Mouse (Mus musculus) large intestine, adult 2 months (tissue): ENCODE data around the gene Hacl1. TPM values are rescaled to one million over a fixed set of nuclear protein-coding genes. Genes with fewer than 3 reads are reported as not detected.

ENCODE experiments used
- DNase-seq: peaks from one replicate; pipeline ENCODE4 v3.0.0-alpha.2; 2012; ENCODE audit warnings: low read depth, low spot score
- WGBS: fragments of 180-500 bp; shearing (Covaris S2); methylation state at CpG from one replicate; pipeline ENCODE4 v1.1.7; 2018; 5-methylcytosine and 5-hydroxymethylcytosine counted together
- polyA plus RNA-seq: library from polyadenylated mRNA; depleted of rRNA; stranded (reverse); fragments of >200 nt; gene quantifications from 2 replicates; pipeline ENCODE4 v1.2.3, GENCODE M21; 2012

The Hacl1 gene
- polyA plus RNA-seq, 1 experiment = 7.2 TPM

GRCm38 (mm10) chr14:31586451-31586850 is 54.6 kb downstream of the Hacl1 start:
- DNase-seq = no peak

DNA sequence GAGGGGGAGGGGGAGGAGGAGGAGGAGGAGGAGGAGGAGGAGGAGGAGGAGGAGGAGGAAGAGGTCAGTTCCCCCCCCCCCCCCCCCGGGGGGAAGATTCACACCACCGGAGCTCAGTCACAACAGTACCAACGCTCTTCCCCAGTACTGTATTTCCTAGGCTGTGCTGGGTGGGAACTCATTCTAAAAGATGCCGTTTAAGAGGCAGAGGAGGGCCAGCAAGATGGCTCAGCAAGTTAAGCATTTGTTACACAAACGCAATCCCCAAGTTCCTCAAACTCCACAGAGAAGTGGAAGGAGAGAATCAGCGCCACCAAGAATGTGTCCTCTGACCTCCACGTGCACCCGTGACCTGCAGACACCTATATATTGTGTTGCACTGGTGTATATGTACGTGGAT is 58.0 kb downstream of the Hacl1 start:
- 81% methylated on average over 9 of the region's 9 CpGs for WGBS
- no peak for DNase-seq

More at GRCm38 (mm10) chr14:31586451-31586850, 54.6 kb downstream of the Hacl1 start:
- 84% methylated on average over 8 of the region's 8 CpGs for WGBS

DNA sequence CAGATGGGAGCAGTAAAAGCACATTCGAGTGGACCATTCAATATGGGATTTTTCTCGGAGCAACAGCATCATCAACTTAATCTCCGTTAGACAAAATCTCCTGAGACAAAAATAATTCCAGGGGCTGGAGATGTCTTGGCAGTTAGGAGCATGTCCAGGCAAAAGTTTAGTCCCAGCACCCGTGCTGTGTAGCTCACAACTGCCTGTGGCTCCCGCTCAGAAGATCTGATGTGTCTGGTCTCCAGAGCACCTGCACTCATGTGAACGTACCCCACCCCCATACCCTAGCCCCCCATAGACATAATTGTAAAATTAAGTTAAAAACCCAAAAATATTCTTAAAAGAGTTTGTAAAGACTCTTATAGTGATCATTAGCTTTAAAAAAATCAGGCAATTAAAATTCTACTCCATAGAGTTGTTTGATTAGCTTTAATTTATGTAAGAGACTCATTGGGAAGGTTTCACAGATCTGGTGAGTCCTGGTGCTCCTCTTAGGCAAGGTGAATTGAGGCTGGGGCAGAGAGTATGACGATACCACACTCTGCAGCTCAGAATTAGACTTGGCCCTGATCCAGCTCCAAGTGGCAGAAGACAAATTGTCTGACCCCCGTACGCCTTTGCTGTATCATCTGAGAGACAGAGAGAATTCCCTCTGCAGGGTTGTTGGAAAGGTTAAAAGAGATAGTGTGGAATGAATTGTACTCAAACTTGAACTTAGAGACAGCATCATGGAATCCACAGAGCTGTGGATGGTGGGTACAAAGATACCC is 62.9 kb downstream of the Hacl1 start:
- DNase-seq = no peak
- 55% methylated on average over 9 of the region's 9 CpGs for WGBS

GRCm38 (mm10) chr14:31576846-31577697 is 64.0 kb downstream of the Hacl1 start:
- WGBS = 53% methylated on average over 10 of the region's 10 CpGs
- no peak for DNase-seq

- DNase-seq = no peak
- 66% methylated on average over 9 of the region's 9 CpGs for WGBS
Measured at GRCm38 (mm10) chr14:31575866-31576265, 65.2 kb downstream of the Hacl1 start.

DNA sequence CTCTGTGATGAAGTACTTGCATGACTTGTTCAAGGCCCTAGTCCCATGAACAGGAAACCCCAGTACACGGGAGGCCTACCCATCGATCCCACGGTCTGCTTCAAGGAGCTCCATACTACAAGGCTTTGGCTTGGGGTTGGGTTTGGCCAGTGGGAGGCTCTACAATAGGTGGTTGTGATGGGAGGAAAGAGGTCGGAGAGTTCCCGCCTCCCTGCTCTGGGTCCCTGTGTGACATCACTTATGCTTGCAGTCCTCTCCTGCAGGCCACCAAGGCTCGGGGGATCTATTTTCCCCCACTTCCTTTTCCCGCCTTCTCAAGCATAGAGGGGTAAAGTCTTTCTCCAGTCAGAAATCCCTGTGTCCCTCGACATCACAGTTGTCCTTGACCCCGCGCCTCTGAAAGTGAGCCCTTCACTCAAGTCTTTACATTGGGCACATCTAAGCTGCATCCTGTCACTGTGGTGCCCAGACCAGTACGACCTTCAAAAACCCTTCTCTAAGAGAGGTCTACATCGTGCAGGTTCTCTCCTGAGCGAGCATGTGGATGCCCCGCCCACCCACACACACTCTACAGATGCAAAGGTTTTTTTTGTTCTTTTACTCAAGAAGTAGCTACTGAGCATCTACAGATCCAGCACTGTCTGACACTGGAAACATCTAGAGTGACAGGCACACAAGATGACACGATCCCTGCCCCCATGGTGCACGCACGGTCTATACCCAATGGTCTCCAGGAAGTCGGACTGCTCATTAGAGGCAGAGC is 66.0 kb downstream of the Hacl1 start:
- no peak for DNase-seq

GRCm38 (mm10) chr14:31572561-31573175 is 68.4 kb downstream of the Hacl1 start:
- no peak for DNase-seq
- WGBS = 62% methylated on average over 9 of the region's 9 CpGs

More for the DNA sequence above, 66.0 kb downstream of the Hacl1 start:
- WGBS = 86% methylated on average over 18 of the region's 18 CpGs

- WGBS = 67% methylated on average over 5 of the region's 5 CpGs
- no peak for DNase-seq
Measured at GRCm38 (mm10) chr14:31571419-31571818, 69.7 kb downstream of the Hacl1 start.

DNA sequence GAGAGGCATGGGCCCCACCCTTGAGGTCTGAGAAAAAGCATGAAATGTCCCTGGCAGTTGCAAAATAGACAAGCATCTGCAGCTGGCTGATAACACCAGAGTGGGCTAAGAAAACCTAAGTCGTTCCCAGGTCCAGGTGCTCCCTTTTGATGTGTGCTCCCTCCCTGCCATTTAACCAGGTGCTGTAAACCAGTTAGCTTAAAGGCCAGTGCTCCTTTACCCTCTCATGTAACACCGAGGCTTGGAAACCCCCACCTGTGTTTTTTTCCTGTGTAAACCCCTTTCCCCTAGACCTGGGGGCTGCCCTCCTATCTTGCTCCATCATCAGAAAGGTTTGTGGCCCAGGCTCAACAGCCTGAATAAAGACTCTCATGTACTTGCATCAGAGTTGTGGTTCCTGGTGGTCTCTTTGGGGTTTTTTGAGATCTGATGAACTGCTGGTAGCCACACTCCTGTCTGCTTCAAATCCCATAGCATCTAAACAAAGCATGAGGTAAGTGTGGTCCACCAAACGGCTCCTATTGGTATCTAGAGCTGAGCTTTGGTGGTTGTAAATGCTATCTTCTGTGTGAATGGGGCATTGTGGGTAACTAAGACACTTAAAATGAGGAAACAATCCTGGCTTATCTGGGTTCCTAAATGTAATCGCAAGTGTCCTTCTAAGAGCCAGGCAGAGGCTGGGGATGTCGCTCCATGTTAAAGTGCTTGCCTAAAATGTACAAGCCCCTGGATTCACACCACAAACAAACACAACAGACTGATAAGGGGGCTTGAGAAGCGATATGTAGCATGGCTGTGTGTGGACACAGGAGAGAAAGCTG is 70.7 kb downstream of the Hacl1 start:
- no peak for DNase-seq
- WGBS = 56% methylated on average over 6 of the region's 6 CpGs

GRCm38 (mm10) chr14:31569151-31569631 is 71.9 kb downstream of the Hacl1 start:
- no peak for DNase-seq
- WGBS = 50% methylated on average over 7 of the region's 7 CpGs

GRCm38 (mm10) chr14:31565478-31566212 is 75.4 kb downstream of the Hacl1 start:
- WGBS = 46% methylated on average over 9 of the region's 9 CpGs
- no peak for DNase-seq

DNA sequence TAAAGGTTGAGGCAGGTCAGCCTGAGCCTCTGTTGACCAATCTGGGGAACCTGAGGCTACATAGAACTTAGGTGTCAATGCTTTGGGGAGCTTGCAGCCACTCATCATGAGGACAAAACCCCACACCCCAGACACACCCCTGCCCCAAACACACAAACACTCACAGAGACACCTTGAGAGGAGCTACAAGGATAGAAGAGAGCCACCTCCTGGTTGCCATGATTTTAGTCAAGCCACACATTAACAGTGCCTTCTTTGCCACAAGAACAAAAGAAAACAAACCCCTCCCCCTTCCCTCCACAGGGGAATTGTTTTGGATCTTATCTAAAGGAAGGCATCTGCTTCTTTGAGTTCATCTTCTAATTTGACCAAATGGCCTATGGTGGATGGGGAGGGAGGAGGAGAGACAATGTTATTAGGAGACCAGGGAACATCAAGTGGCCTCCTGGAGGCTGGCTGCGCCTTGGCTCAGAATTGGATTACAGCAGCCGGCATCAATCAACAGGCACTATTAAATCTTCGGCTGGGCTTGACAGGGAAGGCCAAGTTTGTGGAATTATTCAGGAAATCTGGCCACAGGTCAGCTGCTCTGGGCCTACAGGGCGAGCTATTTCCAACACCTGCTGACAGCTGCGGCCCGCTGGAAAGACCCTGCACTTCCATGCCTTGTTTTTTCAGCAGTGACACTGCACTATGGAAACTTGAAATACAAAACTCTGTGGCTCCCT is 76.5 kb downstream of the Hacl1 start:
- DNase-seq = no peak
- 52% methylated on average over 6 of the region's 6 CpGs for WGBS

- no peak for DNase-seq
- 40% methylated on average over 5 of the region's 5 CpGs for WGBS
Measured at GRCm38 (mm10) chr14:31560886-31561285, 80.2 kb downstream of the Hacl1 start.

- no peak for DNase-seq
- WGBS = 64% methylated on average over 5 of the region's 5 CpGs
Measured at GRCm38 (mm10) chr14:31559216-31559615, 81.9 kb downstream of the Hacl1 start.

GRCm38 (mm10) chr14:31557784-31558183 is 83.3 kb downstream of the Hacl1 start:
- DNase-seq = no peak

DNA sequence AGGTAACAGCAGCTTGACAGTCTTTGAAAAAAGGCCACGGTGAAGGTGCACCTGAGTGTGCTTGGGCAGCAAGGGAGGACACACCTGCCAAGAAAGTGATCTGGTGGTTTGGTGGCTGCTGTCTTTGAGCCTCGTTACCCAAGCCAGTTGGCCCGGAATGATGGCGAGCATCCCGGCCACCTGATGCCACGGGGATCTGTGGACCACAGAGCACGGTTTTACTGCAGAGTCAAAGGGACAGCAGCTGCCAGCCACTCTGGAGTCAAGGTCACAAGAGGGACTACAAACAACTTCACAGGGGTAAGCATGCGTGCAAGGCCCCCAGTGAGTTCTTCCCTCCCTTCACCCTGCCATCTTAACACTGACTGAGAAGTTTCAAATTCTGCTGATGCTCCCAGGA is 83.8 kb downstream of the Hacl1 start:
- 71% methylated on average over 8 of the region's 8 CpGs for WGBS
- DNase-seq = no peak

More at GRCm38 (mm10) chr14:31557784-31558183, 83.3 kb downstream of the Hacl1 start:
- 57% methylated on average over 9 of the region's 9 CpGs for WGBS

GRCm38 (mm10) chr14:31556526-31557260 is 84.4 kb downstream of the Hacl1 start:
- WGBS = 85% methylated on average over 9 of the region's 9 CpGs
- DNase-seq = no peak
